Mouse (Mus musculus) kidney, embryonic 14.5 days (tissue): ENCODE measurements around the gene Nudt5. TPM values are rescaled to one million over a fixed set of nuclear protein-coding genes. Genes with fewer than 3 reads are reported as not detected.
"Not testable (repeated sequence)": the region's sequence is repeated elsewhere in the genome, so short reads cannot be mapped to it uniquely, and the experiment has no call there.

Experiments
- ATAC-seq: fragments of 200-750 bp; cut with Nextera tagmentation; 2 replicates; pipeline ENCODE4 v1.8.0; 2017; ENCODE audit warnings: moderate number of reproducible peaks, mild to moderate bottlenecking, moderate TSS enrichment, moderate library complexity; ENCODE audit not compliant: low FRiP score, low TSS enrichment
- H3K27ac ChIP-seq: fragments of 300-500 bp; sonication (generic); 2 replicates; pipeline ENCODE4 v1.5.1; 2014; ENCODE audit warnings: low read depth, mild to moderate bottlenecking, low read length, moderate library complexity, mixed read lengths
- H3K27me3 ChIP-seq: fragments of 300-500 bp; sonication (generic); 2 replicates; pipeline ENCODE4 v1.6.1; 2014; ENCODE audit warnings: mild to moderate bottlenecking, low read length; ENCODE audit not compliant: control insufficient read depth, insufficient read depth
- H3K36me3 ChIP-seq: fragments of 300-500 bp; sonication (generic); 2 replicates; pipeline ENCODE4 v1.6.1; 2014; ENCODE audit warnings: low read length, mixed read lengths; ENCODE audit not compliant: control insufficient read depth, insufficient read depth
- H3K4me1 ChIP-seq: fragments of 300-500 bp; sonication (generic); 2 replicates; pipeline ENCODE4 v1.6.1; 2014; ENCODE audit warnings: low read length, mixed read lengths; ENCODE audit not compliant: control insufficient read depth, insufficient read depth
- H3K4me2 ChIP-seq: fragments of 300-500 bp; sonication (generic); replicated peaks from 2 replicates; pipeline ENCODE4 v1.6.1; 2014; ENCODE audit warnings: low read depth, mild to moderate bottlenecking, low read length
- H3K4me3 ChIP-seq: fragments of 300-500 bp; sonication (generic); 2 replicates; pipeline ENCODE4 v1.5.1; 2014; ENCODE audit warnings: mild to moderate bottlenecking, low read length
- H3K9ac ChIP-seq: fragments of 300-500 bp; sonication (generic); 2 replicates; pipeline ENCODE4 v1.6.1; 2014; ENCODE audit warnings: low read depth, mild to moderate bottlenecking, low read length, moderate library complexity
- H3K9me3 ChIP-seq: fragments of 300-500 bp; sonication (generic); 2 replicates; pipeline ENCODE4 v1.6.1; 2016; ENCODE audit warnings: low read length; ENCODE audit not compliant: control insufficient read depth
- WGBS: fragments of 180-500 bp; shearing (Covaris S2); extraction: QIAGEN DNeasy Blood & Tissue Kit; methylation state at CpG from one replicate; pipeline ENCODE4 v1.1.7; 2014; 5-methylcytosine and 5-hydroxymethylcytosine counted together
- polyA plus RNA-seq: library from polyadenylated mRNA; unstranded; fragments of >200 nt; fragmentation: Nextera tagmentation; extraction: Ambion mirVana; gene quantifications from 2 replicates; pipeline ENCODE4 v1.2.1, GENCODE M21; 2014

The Nudt5 gene
- 83.8 and 101 TPM in 2 replicates for polyA plus RNA-seq

- H3K9ac ChIP-seq = peak within 1 kb of the TSS; percentile 59
- H3K27me3 ChIP-seq = no peaks in the 10 kb centered on the region
- H3K36me3 ChIP-seq = peaks cover 19% of the 10 kb centered on the region
- H3K4me3 ChIP-seq = peak within 1 kb of the TSS; percentile 83
- H3K27ac ChIP-seq = peak within 1 kb of the TSS; percentile 78
- H3K4me1 ChIP-seq = peaks cover 10% of the 10 kb centered on the region
- no peaks in the 10 kb centered on the region for H3K9me3 ChIP-seq
- peak; percentile 96 for ATAC-seq
- peak within 1 kb of the TSS; percentile 52 for H3K4me2 ChIP-seq
- under 1% methylated on average over 53 of the region's 53 CpGs for WGBS
These were observed at the start of gene Nudt5, which contains the start of gene Cdc123 for GRCm38 (mm10) chr2:5844873-5845631. Gene Nudt5, plus strand, starts transcription at chr2:5845019. Gene Cdc123, minus strand, starts transcription at chr2:5845164.

GRCm38 (mm10) chr2:5797816-5798672 is 46.8 kb upstream of the Nudt5 start:
- 87% methylated on average over 11 of the region's 11 CpGs for WGBS
- no peaks in the 10 kb centered on the region for H3K27me3 ChIP-seq
- H3K4me1 ChIP-seq = no peaks in the 10 kb centered on the region
- H3K9me3 ChIP-seq = no peaks in the 10 kb centered on the region
- H3K27ac ChIP-seq = no peak overlapping the region
- peaks cover 64% of the 10 kb centered on the region for H3K36me3 ChIP-seq
- H3K9ac ChIP-seq = no peak overlapping the region
- no peak overlapping the region for H3K4me3 ChIP-seq
- ATAC-seq = no peak
- H3K4me2 ChIP-seq = no peak overlapping the region

GRCm38 (mm10) chr2:5801182-5801640 is 43.6 kb upstream of the Nudt5 start:
- Histone ChIP-seq H3K27ac (no peak overlapping the region), H3K9me3 (no peaks in the 10 kb centered on the region), H3K9ac (no peak overlapping the region), H3K4me3 (no peak overlapping the region), H3K4me2 (no peak overlapping the region), H3K36me3 (peaks cover 47% of the 10 kb centered on the region), H3K27me3 (no peaks in the 10 kb centered on the region), H3K4me1 (no peaks in the 10 kb centered on the region)
- 83% methylated on average over 9 of the region's 9 CpGs for WGBS
- ATAC-seq = no peak

- H3K9ac ChIP-seq = no peak overlapping the region
- H3K9me3 ChIP-seq = no peaks in the 10 kb centered on the region
- no peaks in the 10 kb centered on the region for H3K27me3 ChIP-seq
- peaks cover 41% of the 10 kb centered on the region for H3K36me3 ChIP-seq
- WGBS = 94% methylated on average over 10 of the region's 10 CpGs
- no peak for ATAC-seq
- H3K4me3 ChIP-seq = no peak overlapping the region
- no peaks in the 10 kb centered on the region for H3K4me1 ChIP-seq
- no peak overlapping the region for H3K27ac ChIP-seq
- H3K4me2 ChIP-seq = no peak overlapping the region
These were observed 42.8 kb upstream of the Nudt5 start for GRCm38 (mm10) chr2:5801927-5802590.

- H3K4me2 ChIP-seq = no peak overlapping the region
- H3K27ac ChIP-seq = no peak overlapping the region
- ATAC-seq = no peak
- no peaks in the 10 kb centered on the region for H3K4me1 ChIP-seq
- no peaks in the 10 kb centered on the region for H3K9me3 ChIP-seq
- no peak overlapping the region for H3K9ac ChIP-seq
- H3K4me3 ChIP-seq = no peak overlapping the region
- H3K27me3 ChIP-seq = no peaks in the 10 kb centered on the region
- 52% methylated on average over 6 of the region's 6 CpGs for WGBS
- peaks cover 49% of the 10 kb centered on the region for H3K36me3 ChIP-seq
These were observed 40.3 kb upstream of the Nudt5 start for GRCm38 (mm10) chr2:5804440-5805045.

- H3K4me3 ChIP-seq = no peak overlapping the region
- H3K27me3 ChIP-seq = no peaks in the 10 kb centered on the region
- no peak overlapping the region for H3K9ac ChIP-seq
- no peak for ATAC-seq
- no peak overlapping the region for H3K27ac ChIP-seq
- peaks cover 55% of the 10 kb centered on the region for H3K36me3 ChIP-seq
- no peaks in the 10 kb centered on the region for H3K9me3 ChIP-seq
- H3K4me2 ChIP-seq = no peak overlapping the region
- H3K4me1 ChIP-seq = no peaks in the 10 kb centered on the region
- WGBS = 94% methylated on average over 7 of the region's 7 CpGs
These were observed 39.6 kb upstream of the Nudt5 start for GRCm38 (mm10) chr2:5805228-5805627.

- not testable (repeated sequence) for H3K4me1 ChIP-seq, H3K4me3 ChIP-seq, H3K4me2 ChIP-seq, H3K9me3 ChIP-seq, H3K27me3 ChIP-seq, H3K27ac ChIP-seq, H3K9ac ChIP-seq, ATAC-seq
- 82% methylated on average over 3 of the region's 3 CpGs for WGBS
- H3K36me3 ChIP-seq = peaks cover 55% of the 10 kb centered on the region
These were observed 38.6 kb upstream of the Nudt5 start for GRCm38 (mm10) chr2:5806201-5806600.

- 92% methylated on average over 5 of the region's 5 CpGs for WGBS
- H3K36me3 ChIP-seq = peaks cover 46% of the 10 kb centered on the region
- H3K27me3 ChIP-seq = no peaks in the 10 kb centered on the region
- no peak overlapping the region for H3K9ac ChIP-seq
- no peak overlapping the region for H3K4me2 ChIP-seq
- no peak overlapping the region for H3K4me3 ChIP-seq
- no peak for ATAC-seq
- H3K27ac ChIP-seq = no peak overlapping the region
- H3K4me1 ChIP-seq = no peaks in the 10 kb centered on the region
- no peaks in the 10 kb centered on the region for H3K9me3 ChIP-seq
These were observed 34.6 kb upstream of the Nudt5 start for GRCm38 (mm10) chr2:5810036-5810718.
